Mouse (Mus musculus) urinary bladder, postnatal 0 days (tissue): ENCODE data around the gene Map4k1. TPM values are rescaled to one million over a fixed set of nuclear protein-coding genes. Genes with fewer than 3 reads are reported as not detected.

Source experiments
- microRNA-seq: library from miRNA; unstranded; fragments of <30 nt; microRNA quantifications from one replicate; pipeline ENCODE4, GENCODE M21; 2016
- polyA plus RNA-seq: library from polyadenylated mRNA; unstranded; fragments of >200 nt; fragmentation: Nextera tagmentation; extraction: Ambion mirVana; gene quantifications from 2 replicates; pipeline ENCODE4 v1.2.1, GENCODE M21; 2015

Gene Map4k1
- 2.4 and 3.1 TPM in 2 replicates for polyA plus RNA-seq

DNA sequence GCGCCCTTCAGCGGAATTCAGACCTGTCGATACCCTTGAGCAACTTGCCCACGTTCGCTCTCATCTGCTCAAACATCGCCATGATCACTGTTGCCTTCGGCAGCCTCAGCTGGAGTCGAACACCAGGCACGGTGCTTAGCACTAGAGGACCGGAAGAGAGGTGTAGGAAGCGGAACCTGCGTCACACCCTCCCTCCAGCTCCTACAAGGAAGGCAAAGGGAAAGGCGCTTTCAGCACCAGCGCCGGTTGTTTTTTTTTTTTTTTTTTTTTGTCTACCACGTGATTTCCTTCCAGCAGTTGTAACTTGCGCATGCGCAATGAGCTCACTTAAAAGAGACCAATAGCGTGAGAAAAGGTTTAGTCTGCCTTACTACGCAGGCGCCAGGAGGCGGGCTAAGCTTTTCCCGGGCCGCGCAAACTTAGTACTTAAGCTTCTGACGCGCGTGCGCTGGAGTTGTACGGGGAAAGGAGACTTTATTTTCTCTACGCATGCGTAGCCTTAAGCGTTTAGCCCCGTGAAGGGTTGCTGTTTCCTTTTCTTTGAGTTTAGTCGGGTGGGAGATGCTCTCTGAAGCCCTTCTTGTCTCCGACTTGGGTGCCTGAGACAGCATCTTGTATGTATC, at the start of gene Map4k1, which contains the start of gene Eif3k:
Map4k1 (plus strand) TSS at position 400 of the 623 bp plus-strand sequence.
Eif3k (minus strand) TSS at position 214 of the 623 bp plus-strand sequence.

DNA sequence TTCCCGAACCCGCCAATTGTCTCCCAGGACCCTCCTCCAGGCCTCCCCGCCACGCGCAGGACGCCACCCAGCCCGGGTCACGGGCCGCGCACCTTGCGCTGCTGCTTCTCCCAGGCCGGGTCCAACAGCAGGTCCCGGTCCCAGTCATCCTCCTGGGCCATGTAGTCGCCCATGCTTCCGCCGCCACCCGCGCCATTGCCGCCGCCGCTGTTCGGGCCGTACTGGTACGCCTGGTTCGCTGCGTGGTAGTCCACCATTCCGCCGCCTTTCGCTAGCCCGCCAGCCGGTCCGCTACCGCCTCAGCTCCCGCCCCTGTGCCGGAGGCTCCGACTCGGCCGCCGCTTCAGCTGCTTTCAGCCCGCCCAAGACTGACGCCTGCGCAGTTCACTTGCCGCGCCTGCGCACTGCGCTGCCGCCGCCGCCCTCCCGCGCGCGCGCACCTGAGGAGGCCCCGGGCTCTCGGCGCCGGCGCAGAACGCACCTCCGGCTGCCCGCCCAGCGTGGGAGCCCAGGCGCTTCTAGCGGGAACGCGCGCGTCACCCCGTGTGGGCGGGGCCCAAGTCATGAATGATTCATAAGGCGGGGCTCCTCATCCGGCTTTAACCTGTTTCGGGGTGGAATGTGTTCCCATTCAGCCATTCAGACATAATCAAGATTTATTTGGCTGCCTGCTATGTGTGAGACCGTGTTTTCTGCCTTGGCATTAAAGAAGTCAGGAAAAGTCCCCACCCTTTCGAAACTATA, 19.8 kb upstream of the Map4k1 start, which contains the start of gene Actn4:
Actn4 (minus strand) TSS at position 414 of the 744 bp plus-strand sequence.

Small RNA genes within 50 kb of the gene (microRNA-seq; reads per million reads assigned to microRNA genes)
- not detected for gene Gm44408

Other genes starting within 250 kb of the Map4k1 start
- gene Mrps12, start 240.2 kb upstream of the Map4k1 start, polyA plus RNA-seq: 105 and 106 TPM in 2 replicates
- 10.5 and 11.5 TPM in 2 replicates for gene Sars2, start 240.1 kb upstream of the Map4k1 start, polyA plus RNA-seq
- not detected in 2 replicates for gene Ccer2, start 225.9 kb upstream of the Map4k1 start, polyA plus RNA-seq
- 48.3 and 50.9 TPM in 2 replicates for gene Sirt2, start 215.3 kb upstream of the Map4k1 start, polyA plus RNA-seq
- 27.8 and 29.3 TPM in 2 replicates for gene Nfkbib, start 214.5 kb upstream of the Map4k1 start, polyA plus RNA-seq
- 2.5 and 5.0 TPM in 2 replicates for gene Rinl, start 193.1 kb upstream of the Map4k1 start, polyA plus RNA-seq
- gene Hnrnpl, start 173.5 kb upstream of the Map4k1 start, polyA plus RNA-seq: 146 and 168 TPM in 2 replicates
- gene Ech1, start 156.8 kb upstream of the Map4k1 start, polyA plus RNA-seq: 269 and 271 TPM in 2 replicates
- gene Lgals4, start 148.2 kb upstream of the Map4k1 start, polyA plus RNA-seq: 8.3 and 10.2 TPM in 2 replicates
- 3.1 and 6.6 TPM in 2 replicates for gene Lgals7, start 118.2 kb upstream of the Map4k1 start, polyA plus RNA-seq
- 0.41 and 0.73 TPM in 2 replicates for gene Capn12, start 100.6 kb upstream of the Map4k1 start, polyA plus RNA-seq
- gene Actn4, start 19.7 kb upstream of the Map4k1 start, polyA plus RNA-seq: 305 and 365 TPM in 2 replicates
- gene Eif3k, start 186 bp upstream of the Map4k1 start, polyA plus RNA-seq: 304 and 321 TPM in 2 replicates
- 0.25 and 0.39 TPM in 2 replicates for gene Ryr1, start 143.1 kb downstream of the Map4k1 start, polyA plus RNA-seq
- gene Rasgrp4, start 152.8 kb downstream of the Map4k1 start, polyA plus RNA-seq: 0.20 and 0.69 TPM in 2 replicates
- gene Fam98c, start 174.2 kb downstream of the Map4k1 start, polyA plus RNA-seq: 25.0 and 25.9 TPM in 2 replicates
- 0.40 and 0.85 TPM in 2 replicates for gene Ggn, start 188.2 kb downstream of the Map4k1 start, polyA plus RNA-seq
- 1.3 and 1.5 TPM in 2 replicates for gene Spred3, start 188.4 kb downstream of the Map4k1 start, polyA plus RNA-seq
- gene Psmd8, start 198.7 kb downstream of the Map4k1 start, polyA plus RNA-seq: 265 and 273 TPM in 2 replicates
- 0.71 and 0.74 TPM in 2 replicates for gene Catsperg1, start 232.0 kb downstream of the Map4k1 start, polyA plus RNA-seq